Mouse (Mus musculus) spleen, postnatal 0 days (tissue): ENCODE data around the gene Zc3hav1. TPM values are rescaled to one million over a fixed set of nuclear protein-coding genes. Genes with fewer than 3 reads are reported as not detected.

Source experiments
- polyA plus RNA-seq: library from polyadenylated mRNA; unstranded; fragments of >200 nt; fragmentation: Nextera tagmentation; extraction: Ambion mirVana; gene quantifications from 2 replicates; pipeline ENCODE4 v1.2.1, GENCODE M21; 2015

Gene Zc3hav1
- polyA plus RNA-seq: 30.3 and 33.6 TPM in 2 replicates

DNA sequence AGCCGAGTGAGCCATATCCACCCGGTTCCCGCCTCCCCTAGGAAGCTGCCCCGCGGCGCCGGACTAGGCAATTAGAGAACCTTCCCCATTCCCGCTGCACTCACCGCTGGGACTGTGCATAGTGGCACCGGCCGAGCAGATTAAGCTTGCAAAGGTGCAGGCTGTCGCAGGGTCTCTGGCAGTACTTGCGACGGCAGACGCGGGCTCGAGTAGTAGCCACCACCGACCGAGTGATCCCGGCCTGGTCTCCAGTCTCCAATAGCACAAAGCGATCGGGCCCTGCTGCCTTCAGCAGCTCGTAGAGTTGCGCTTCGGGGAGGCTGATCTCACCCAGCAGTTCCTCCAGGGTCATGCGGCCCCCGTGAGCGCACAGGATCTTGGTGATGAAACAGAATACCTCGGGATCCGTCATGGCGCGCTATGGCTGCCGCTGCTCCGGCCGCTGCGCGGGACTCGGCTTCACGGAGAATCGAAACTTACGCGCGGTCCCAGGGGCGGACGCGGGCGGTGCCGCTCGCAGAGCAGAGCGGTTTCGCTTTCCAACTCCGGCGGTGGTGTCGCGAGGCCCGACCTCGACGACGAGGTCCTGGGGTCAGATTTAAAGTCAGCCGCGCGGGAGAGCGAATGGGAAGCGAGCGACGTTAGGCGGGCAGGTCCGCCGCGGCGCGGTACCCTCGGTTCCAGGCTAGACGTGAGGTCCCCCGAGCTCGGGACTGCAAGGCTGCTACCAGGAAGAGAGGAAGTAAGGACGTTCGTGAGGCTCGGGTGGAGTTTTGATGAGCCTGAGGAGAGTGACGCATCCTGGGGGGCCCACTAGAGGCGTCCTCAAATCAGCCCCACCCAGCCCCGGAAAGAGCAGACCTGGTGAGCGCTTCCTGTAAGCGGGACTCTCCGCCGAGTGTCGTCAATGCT, at the start of gene Zc3hav1:
Gene Zc3hav1, minus strand, starts transcription at position 793 of the 912 bp plus-strand sequence.

DNA sequence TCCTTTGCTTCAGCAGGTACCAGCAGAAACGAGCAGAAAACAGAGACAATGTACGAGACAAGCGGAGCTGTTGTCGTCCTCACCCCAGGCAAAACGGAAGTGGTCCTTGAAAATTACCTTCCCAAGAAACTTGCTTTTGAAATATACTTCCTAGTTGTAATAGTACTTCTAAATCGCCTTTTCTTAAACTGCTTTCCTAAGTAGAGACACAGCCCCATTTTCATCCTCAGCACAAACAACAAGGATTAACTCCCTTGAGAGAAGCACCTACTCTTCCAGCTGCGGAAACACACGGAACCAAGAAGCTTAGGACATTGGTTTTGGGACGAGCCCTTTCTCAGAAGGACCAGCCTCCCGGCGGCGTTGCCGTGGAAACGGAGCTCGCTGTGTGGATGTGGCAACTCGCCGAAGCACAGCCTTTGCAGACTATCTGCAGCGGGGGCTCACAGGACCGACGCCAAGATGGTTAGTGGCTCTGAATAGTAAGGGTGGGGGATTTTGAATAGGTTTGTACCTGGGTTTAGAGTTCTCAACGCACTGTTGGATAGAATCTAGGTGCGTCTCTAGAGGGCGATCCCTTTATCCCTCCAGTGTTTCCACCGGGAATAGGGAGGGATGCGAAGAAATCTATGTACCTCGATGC, 26.8 kb upstream of the Zc3hav1 start, which contains the start of gene Ttc26:
Gene Ttc26, plus strand, starts transcription at position 341 of the 643 bp plus-strand sequence.

DNA sequence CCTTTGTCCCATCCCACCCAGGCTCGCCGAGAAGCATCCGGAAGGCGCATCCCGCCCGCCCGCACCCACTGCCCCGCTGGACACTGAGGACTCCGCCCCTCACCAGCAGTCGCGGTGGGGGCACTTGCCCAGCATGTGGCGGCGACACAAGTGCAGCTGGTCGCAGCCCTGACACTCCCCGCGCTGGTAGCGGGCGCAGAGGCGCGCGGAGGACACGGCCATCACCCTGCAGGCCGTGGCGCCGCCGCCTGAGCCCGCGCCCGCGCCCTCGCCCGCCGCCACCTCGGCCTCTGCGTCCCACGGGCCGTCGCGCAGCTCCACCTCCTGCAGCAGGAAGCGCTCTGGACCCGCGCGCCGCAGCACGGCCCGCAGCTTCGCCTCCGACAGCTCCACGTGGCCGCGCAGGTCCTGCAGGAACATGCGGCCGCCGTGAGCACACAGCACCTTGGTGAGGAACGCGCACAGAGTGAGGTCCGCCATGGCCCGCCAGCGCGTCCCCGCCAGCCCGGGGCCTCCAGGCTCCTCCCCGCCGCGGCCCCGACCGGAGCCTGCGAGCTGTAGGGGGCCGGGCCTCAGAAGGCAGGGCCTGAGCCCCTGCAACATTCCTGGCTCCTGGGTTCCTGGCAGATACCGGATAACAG, 55.5 kb downstream of the Zc3hav1 start, which contains the start of gene Zc3hav1l:
Gene Zc3hav1l, minus strand, starts transcription at position 499 of the 641 bp plus-strand sequence.

Other genes with a start within 250 kb of the Zc3hav1 start
- gene Tmem213, start 245.3 kb downstream of the Zc3hav1 start, polyA plus RNA-seq: not detected in 2 replicates
- gene Atp6v0a4, start 230.0 kb downstream of the Zc3hav1 start, polyA plus RNA-seq: 0.34 and 0.47 TPM in 2 replicates
- gene D630045J12Rik, start 100.6 kb downstream of the Zc3hav1 start, polyA plus RNA-seq: 0.23 and 0.44 TPM in 2 replicates
- 1.8 and 1.9 TPM in 2 replicates for gene Zc3hav1l, start 55.3 kb downstream of the Zc3hav1 start, polyA plus RNA-seq
- gene Ttc26, start 26.9 kb upstream of the Zc3hav1 start, polyA plus RNA-seq: 0.73 and 0.99 TPM in 2 replicates
- 11.2 and 11.4 TPM in 2 replicates for gene Ubn2, start 79.3 kb upstream of the Zc3hav1 start, polyA plus RNA-seq
- gene Fmc1, start 178.9 kb upstream of the Zc3hav1 start, polyA plus RNA-seq: 107 and 109 TPM in 2 replicates
- gene Luc7l2, start 196.7 kb upstream of the Zc3hav1 start, polyA plus RNA-seq: 52.1 and 57.8 TPM in 2 replicates